Mouse (Mus musculus): ENCODE data around the gene Pdzk1.

Pdzk1 gene

GRCm38 (mm10) chr3:96882061-96882849 is 53.2 kb downstream of the Pdzk1 start:
- DNase-seq (ENCODE audit: low spot score in 2 of 2), result peak; percentile 32 to 67

GRCm38 (mm10) chr3:96883690-96884089 is 54.6 kb downstream of the Pdzk1 start:
- DNase-seq (ENCODE audit: low spot score in 2 of 2), result peak; percentile 16 to 49

GRCm38 (mm10) chr3:96902336-96902999 is 73.4 kb downstream of the Pdzk1 start:
- DNase-seq (ENCODE audit: low spot score in 2 of 2), result no peak

- no peak for DNase-seq (ENCODE audit: low spot score in 2 of 2)
These were observed 75.3 kb downstream of the Pdzk1 start, which contains the start of gene Gja5 for GRCm38 (mm10) chr3:96904393-96904792. TSS of gene Gja5 (plus strand) at chr3:96904693.

- DNase-seq (ENCODE audit: low spot score in 2 of 2), result peak; percentile 93 to 95
These were observed 75.9 kb downstream of the Pdzk1 start, which contains the start of gene Gpr89 for GRCm38 (mm10) chr3:96904851-96905541. TSS of gene Gpr89 (minus strand) at chr3:96905346.

- no peak for DNase-seq (ENCODE audit: low spot score in 2 of 2)
These were observed 76.5 kb downstream of the Pdzk1 start for GRCm38 (mm10) chr3:96905592-96905991.
